Mouse (Mus musculus): ENCODE results near the gene B3gnt6. TPM values are rescaled to one million over a fixed set of nuclear protein-coding genes. Genes with fewer than 3 reads are reported as not detected.
A peak's percentile ranks its signal among the peaks of the same experiment; 100 is the strongest.
"Not testable (repeated sequence)": the region's sequence is repeated elsewhere in the genome, so short reads cannot be mapped to it uniquely, and the experiment has no call there.

Gene B3gnt6
- under 1 TPM; 0.25 to 0.42 TPM for total RNA-seq (2021)

DNA sequence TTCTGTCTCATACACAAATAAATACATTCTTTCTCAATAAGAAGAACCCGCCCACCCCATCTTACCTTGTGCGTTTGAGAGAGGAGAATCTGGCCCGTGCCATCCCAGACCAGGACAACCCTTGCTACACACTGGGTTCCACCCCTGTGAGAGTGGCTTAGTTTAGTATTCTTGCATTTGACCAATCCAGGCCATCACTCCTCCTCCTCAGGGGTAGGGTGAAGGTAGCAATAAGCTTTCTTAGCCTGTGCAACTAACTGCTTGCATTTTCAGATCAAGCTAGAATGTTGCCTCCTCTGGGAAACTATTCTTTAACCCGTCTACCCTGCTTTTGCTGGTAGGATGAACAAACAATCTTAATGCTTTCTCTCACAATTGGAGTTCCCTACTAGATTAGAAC, at the start of gene B3gnt6:
Gene B3gnt6, minus strand, starts transcription at position 101 of the 400 bp plus-strand sequence.
- no peak for DNase-seq

DNA sequence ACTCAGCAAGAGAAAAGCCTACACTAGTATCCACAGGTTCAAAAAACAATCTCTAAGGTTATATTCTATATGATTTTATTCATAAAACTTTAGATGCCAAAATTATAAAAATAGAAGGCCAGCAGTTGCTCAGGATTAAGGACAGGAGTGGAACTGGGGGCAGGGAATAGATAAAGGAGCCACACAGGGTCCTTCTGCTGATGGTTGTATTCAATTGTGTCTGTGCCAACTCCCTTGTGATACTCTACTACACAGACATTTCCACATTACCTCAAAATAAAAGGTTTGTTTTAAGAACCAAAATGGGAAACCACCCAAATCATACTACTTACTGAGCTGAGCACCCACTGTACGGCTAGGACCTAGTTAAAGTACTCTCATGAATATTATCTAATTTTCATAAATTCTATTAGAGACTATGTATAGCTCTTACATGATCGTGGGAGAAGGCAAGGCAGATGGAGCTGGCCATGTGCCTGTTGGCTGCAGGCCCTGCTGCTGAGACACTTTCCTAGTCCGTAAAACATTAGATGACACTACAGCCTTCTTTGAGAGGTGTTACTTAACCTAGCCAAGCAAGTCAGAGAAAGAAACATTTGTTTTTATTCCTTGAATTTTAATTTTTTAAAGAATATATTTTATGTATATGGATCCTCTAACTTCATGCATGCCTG, 37.5 kb upstream of the B3gnt6 start:
- DNase-seq: peak; percentile 46 to 53

DNA sequence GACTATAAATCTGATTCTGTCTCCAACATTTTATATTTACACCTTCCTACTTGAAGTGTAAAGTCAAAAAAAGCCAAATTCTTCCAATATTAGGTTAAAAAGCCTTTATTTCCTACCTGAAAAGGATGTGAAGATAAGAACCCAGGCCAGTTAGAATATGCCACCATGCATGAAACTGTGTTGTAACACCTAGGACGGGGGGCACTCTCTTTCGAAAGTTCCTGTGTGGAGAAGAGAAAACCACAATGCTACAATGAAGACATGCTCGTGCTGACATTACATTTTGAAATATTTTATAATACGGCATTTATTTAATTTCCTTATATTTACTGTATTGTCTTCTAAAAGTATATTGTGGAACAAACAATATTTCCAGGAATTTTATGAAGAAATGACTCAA, 24.5 kb upstream of the B3gnt6 start:
- DNase-seq: no peak

DNA sequence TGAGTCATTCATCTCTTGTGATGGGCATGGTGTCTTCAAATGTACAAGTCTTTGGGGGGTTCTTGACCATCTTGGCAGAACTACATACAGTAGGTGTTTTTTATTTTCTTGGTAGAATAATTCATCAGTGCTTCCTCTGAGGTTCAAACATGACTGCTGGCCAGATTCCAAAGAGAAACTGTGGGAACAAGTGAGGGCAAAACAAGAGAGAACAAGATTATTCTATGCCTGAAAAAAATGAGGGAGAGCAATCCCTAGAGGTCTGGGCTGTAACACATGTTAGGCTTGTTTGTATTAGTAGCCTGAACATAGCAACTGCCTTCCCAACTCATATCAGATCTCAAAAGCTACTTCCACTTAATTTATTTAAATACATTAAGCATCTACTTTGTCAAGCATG, 17.4 kb upstream of the B3gnt6 start:
- DNase-seq: no peak

DNA sequence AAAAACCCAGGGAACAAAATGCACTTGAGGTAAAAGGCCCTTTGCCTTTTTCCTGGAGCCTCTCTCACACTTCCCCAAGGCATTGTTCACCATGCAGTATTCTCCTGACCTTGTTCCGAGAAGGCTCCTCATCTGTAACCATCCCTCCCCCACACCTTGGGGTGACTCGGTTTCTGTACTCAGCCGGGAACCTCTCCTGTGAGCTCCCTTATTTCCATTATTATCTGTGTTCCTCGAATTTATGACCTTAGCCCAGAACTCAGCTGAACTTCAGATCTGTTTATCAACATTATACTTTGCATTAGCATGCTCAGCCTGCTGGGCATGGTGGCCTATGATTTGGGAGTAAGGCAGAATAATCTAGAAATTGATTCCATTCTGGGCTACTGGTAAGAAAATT, 3.7 kb upstream of the B3gnt6 start:
- no peak for DNase-seq

DNA sequence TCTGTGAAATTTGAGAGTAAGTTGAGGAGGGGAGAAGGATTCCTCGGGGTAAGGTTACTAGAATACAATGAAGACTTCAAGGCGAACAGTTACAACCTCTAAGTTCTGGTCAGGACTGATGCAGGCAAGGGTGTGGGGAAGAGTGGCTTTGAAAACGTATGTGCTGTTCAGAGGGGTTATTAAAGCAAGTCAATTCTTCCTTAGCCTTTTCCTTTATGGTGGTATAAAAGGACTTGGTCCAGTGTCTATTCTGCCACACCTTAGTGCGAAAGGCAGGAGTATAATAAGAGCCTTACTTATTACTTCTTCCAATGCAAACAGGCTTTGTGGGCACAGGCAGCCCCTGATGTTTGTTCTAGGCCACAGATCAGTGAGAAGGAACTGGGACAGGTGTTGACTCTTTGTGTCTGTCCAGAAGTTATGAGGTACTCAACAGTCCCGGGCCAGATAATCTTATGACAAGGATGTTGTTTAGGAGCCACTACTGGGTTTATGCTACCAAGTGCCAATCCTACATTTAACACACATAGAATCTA, 2.3 kb upstream of the B3gnt6 start:
- no peak for DNase-seq

DNA sequence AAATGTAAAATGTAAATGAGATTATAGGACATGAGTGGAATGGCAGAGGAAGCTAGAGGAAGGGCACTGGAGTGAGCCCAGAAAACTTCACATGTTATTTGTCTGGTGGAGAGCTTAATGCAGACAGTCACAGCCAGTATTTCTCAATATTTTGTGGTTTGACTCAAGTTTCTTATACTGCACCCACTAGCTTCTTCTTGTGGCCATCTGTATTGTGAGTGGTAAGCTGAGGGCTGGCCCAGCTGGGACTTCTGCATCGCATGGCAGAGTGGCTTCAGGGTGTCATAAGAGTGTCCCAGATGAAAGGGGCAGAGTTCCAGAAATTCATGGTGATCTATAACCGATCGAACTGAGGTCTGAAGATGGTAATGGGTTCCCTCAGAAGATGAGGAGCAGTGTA, 1.1 kb upstream of the B3gnt6 start:
- no peak for DNase-seq

DNA sequence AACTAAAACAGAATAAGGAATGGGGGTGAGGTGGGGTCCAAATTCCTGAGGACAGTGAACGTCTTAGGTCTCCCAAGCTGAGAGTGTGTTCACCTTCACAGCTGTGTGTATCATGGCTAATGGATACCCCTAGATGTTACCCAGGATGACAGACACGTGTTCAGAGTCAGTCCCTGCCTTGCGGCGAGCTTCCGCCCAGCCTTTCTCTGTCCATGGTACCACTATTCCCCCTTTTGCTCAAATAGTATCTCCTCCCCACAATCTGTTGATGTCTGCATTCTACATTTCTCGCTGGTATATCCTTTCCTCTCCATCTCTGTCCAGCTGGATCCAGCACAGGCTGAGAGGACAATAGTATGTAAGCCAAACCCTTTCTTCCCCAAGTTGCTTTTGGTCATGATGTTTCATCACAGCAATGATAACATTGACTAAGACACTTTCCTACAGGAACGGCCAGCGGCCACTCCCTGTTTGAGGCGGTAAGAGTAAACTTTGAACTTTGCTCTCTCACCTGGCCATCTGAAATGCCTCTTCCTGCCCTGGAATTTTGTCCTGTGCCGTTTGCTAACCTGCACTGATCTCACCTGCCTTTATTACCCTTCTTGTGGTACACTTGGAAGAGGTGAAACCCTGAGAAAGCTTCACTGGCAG, 4.0 kb downstream of the B3gnt6 start:
- DNase-seq: no peak

DNA sequence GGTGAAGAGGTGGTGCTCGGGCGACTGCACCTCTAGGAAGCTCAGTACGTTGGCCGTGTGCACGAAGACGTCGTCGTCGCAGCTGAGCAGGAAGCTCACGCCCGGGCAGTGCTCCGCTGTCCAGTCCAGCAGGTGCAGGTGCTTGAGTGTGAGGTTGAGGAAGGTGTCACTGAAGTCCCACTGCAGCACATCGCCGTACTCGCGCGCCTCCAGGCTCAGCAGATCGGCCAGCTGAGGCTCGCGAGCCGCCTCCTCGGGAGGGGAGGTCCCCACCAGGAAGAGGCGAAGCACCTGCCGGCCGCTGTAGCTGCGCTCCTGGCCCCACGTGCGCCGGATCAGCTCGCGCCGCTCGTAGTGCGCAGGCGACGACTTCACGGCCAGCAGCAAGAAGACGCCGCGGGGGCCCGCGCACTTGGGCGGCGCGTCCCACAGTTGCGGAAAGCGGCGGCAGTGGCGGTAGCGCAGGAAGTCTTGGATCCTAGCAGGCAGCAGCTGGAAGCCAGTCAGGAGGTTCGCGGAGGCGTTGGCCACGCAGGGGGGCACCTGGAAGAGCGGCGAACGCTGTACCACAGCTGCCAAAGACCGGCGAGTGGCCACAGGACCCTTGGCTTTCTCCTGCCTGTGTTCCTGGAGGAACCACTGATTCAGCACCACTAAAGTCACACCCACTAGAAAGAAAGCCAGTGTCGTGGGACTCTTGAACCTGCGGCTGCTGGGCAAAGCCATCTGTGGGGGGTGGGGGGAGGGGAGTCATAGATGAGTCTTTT, 5.1 kb downstream of the B3gnt6 start:
- peak in 1 of 2 experiments; percentile 22 for DNase-seq

DNA sequence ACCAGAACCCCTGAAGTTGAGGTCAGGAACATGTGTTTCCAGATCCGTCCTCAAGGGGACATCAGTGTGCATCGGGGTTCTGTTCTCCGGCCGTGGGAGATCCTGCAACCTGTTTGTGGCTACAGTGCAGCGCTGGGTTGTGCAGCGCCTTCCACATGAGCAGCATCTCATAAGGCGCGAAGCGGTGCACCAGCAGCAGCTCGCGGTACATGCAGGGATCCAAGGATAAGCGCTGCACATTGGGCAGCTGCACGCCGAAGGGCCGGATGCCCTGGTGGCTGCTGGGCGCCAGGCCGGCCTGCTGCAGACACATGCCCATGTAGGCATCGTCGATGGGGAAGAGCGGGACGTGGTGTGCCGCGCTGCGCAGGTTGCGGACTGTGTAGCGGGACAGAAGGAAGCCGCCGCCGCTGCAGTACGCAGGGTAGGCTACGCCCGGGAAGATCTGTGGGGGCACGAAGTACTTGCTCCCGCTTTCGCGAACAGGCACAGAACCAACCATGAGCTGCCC, 5.7 kb downstream of the B3gnt6 start:
- DNase-seq: no peak

DNA sequence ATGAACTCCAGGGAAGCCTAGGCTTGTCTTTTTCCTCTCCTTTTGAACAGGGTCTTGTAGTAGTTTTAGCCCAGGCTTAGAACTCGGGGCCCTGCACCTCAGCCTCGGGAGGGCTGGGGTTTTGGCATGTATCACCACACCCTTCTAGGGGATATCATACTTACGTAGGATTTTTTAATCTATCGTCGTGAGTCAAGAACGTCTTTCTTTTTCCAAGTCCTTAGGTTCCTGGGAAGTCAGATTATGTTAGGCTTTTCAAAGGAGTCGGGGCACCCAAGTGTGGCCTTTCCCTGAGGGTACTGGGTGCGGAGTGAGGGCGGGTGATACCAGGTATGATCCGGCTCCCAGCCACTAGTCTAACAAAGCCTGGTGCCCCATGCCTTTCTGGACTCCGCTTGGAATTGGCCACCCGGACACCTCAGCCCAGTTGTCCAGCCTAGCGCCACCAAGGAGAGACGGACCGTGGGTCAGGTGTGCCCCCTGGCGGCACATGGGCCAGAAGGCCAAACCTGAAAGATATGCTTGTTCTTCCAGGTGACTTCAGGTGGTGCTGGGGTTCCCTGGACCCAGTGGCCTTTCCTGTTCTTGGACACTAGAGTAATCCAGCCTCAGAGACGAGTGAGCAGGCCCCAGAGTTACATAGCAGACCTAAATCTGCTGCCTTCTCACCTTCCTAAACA, 7.6 kb downstream of the B3gnt6 start:
- DNase-seq: no peak

DNA sequence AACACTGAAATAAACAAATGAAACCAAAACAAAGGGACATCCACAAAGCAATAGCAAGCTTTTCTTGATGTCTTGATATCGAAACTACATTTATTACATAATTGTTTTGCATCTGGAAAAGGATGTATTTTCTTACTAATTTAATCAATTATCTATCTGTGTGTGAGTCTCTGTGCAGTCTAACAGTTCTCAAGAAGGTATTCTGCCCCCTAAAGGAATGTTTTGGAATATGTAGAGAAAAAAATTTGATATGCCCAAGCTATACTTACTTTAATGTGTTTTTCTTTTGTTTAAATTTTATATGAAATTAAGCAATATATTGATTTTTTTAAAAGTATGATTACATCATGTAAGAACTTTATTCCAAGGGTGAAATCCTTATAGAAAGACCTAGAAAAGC, 8.7 kb downstream of the B3gnt6 start:
- DNase-seq: no peak

DNA sequence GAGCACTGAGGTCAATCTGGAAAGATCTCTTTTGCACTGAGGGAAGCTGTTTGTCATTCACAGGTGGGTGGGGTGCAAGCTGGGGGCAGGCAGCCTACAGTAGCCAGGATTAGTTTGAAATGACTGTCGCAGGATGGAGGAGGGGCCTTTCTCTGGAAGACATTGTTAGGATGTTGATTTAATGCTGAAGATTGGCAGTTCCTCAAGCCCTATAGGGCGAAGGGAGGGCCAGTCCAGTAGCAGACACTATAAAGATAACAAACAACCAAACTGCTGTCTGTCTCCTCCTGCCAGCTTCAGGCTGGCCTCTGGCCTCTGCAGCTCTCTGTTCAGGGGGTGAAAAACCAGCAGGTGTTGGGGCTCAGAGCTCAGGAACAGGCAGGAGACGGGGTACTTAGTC, 9.5 kb downstream of the B3gnt6 start:
- DNase-seq: no peak

DNA sequence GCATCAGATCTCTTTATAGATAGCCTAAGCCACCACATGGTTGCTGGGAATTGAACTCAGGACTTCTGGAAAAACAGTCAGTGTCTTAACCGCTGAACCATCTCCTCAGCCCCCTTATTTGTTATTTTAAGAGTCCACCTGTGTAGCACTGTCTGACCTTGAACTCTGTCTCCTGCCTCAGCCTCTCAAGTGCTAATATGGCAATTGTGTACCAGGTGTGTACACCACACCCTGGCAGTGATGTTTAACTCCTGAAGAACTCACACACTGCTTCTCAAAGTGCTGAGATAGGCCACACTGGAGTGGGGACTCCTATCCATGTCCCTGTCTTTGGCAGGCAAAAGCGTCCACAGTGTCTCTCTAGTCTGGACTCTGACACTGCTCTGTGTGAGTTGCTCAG, 10.6 kb downstream of the B3gnt6 start:
- DNase-seq: no peak

DNA sequence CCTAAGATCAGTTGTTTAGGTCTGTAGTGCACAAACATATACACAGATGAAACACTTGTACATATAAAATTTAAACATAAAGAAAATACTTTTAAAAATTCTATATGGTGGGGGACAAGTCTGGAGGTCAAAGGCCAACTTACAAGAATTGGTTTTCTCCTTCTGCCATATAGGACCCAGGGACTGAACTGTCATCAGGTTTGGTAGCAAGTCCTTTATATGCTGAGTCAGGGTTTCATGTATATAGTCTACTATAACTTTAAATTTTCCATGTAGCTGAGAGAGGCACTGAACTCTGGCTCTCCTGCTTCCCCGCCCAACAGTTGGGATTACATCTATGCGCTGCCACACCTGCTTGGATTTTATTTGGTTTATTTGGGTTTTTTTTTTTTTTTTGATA, 11.0 kb downstream of the B3gnt6 start:
- DNase-seq: no peak

DNA sequence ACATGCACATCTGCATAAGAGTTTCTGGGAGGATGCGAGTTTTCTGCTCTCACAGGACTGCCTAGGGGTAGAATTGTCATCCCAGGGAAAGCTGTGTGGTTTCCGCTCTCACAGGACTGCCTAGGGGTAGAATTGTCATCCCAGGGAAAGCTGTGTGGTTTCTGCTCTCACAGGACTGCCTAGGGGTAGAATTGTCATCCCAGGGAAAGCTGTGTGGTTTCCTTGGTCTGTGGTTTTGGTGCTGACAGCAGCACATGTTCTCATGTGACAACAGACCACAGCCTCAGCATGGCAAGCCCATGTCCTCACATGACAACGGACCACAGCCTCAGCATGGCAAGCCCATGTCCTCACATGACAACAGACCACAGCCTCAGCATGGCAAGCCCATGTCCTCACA, 11.9 kb downstream of the B3gnt6 start:
- DNase-seq: not testable (repeated sequence)

DNA sequence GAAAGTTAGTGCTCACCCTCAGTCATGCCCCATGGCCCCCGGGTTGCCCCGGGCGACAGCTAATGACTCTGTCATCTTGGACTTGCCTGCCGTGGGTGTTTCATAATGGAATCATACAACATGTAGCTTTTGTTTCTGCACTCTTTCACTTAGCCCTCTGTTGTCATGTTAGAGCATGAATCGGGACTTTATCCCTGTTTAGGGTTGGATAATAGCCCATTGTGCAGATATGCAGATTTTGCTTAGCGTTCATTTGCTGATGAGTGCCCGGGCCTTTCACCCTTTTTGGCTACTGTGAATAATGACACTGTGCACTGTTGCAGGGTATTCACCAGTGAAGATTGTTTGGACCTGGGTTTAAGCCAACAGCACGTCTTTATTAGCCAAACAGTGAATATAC, 12.6 kb downstream of the B3gnt6 start:
- no peak for DNase-seq

DNA sequence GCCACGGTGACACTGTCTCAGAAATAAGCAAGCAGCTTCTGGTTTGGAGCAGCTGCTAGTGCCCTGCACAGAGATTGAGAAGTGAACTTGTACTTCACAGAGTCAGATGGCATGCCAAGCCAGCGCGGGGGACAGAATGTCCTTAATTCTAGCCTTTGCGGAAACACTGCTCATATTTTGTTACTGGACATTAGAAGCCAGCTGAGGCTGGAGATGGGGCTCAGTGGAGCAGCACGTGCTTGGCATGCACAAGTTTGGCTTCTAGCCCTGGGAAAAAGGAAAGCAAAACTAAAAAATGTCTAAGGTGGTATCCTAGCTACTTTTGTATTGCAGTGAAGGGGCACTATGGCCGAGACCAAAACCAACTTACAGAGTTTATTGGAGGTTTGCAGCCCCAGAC, 14.0 kb downstream of the B3gnt6 start:
- no peak for DNase-seq

DNA sequence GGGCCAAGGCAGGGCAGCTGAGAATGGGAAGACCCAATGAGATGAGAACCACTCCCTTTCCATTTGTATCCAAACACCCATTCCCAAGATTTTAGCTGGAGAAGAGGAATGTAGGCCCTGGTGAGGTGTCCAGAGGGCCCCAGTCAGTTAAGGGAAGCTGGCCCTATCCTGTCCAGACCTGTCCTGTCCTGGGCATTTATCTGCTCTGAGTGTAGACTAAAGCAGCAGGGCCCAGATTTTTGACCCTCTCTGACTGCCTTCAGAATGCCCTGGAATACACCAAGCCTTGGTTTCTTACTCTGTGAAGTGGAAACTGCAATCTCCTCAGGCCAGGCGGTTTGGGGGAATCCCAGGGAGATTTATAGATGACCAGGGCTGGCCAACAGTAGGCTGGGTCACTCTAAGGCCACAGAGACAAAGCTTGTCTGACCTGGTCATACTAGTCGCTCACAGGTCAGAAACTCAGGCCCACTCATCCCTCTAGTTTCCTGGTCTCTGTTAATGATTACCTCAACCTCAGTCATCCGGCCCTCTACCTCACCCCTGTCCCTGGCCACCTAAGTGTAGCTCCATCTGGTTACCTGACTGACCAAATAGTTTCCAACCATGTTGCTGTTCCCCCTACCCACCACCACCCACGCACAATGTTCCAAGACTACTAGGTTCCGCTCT, 20.6 kb downstream of the B3gnt6 start:
- no peak for DNase-seq

DNA sequence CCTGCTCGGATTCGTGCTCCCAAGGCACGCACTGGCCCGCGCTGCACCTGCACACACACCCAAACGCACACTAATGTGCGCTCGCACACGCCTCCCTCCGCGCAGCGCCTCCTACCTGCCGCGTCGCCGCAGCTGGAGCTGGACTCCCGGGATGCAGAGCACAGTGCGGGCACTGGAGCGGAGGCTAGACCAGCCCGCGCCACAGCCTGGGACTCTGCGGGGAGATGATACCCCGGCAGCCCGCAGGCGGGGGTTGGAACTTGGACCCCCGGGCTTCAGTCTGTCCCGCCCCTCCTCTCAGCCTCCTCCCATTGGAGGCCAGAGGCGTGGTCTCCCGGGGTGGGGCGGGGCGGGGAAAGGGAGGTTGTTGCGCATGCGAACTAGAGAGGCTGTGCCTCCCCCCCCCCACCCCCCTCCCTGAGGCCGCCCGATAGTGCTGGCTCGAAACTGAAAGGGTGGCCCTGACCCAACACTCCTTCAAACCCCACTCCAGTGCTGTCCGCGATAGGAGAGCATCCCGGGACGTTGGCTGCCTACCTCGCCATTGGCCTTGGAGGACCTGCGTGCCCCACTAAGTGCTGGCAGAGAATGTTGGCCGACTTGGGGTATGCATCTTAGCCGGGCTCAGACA, 21.2 kb downstream of the B3gnt6 start, which contains the start of gene Capn5:
Gene Capn5, minus strand, starts transcription at position 346 of the 631 bp plus-strand sequence.
- DNase-seq: peak; percentile 56 to 60

DNA sequence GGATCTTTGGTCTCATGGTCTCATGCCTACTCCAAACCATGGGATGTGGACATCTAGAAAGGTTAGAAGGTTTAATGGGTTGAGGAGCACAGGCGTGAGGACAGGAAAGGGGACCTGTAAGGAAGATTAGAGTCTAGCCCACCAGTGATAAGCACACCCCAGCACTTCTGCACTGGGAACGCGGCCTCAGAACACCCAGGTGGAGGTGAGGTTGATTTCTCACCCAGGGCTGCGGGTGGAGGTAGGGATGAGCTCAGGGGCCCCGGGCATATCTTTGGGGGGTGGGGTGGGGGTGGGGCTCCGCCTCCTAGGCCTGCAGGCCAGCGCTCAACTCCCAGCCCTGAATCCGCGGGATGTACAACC, 21.7 kb downstream of the B3gnt6 start:
- no peak for DNase-seq

DNA sequence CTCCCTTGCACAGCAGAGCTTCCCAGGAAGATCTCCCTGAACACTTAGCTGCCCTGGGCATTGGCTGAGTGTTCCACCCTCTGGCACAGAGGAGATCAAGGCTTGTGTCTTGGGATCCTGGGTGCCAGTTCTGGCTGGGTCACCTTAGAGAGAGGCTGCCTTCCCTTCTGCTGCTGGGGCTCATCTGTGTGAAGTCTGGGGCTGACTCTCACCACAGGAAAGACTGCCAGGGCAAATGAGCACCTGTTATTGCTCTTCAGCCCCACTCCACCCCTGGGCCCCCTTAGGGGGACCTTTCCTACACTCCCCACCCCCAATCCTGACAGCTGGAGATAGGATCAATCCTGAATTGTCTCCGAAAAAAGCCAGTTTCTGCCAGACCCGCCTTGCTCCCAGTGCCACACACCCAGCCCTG, 22.2 kb downstream of the B3gnt6 start:
- no peak for DNase-seq
